11 mouse cellular contexts compared by ENCODE assay signal in genomic region chr7:80653077-80653476, GRCm38 (mm10). TPM values are rescaled to one million over a fixed set of nuclear protein-coding genes. Genes with fewer than 3 reads are reported as not detected.
DNase-seq lines count a peak whose midpoint lies in the region; ATAC-seq and TF ChIP-seq lines count a peak whose summit lies in the region.
"Had no signal": no experiment of that assay in that cellular context is flagged by ENCODE, and none has a peak within 500 bp of the region (broad histone marks: within the 10 kb centered on the region; RNA-seq: fewer than 3 reads in every experiment).

No protein-coding gene starts in this region.

- no peaks in the 10 kb centered on the region for H3K36me3 ChIP-seq in lung, embryonic 14.5 days (ENCODE audit: insufficient read depth)
- no peaks in the 10 kb centered on the region for H3K36me3 ChIP-seq in forebrain, embryonic 13.5 days (ENCODE audit: poor library complexity, severe bottlenecking)
- no peaks in the 10 kb centered on the region for H3K36me3 ChIP-seq in midbrain, embryonic 14.5 days (ENCODE audit: control insufficient read depth, insufficient read depth, low read length)

- H3K4me2 ChIP-seq in lung, embryonic 14.5 days, result no peak overlapping the region
- no peak overlapping the region for H3K4me2 ChIP-seq in forebrain, embryonic 13.5 days
- H3K4me2 ChIP-seq in midbrain, embryonic 14.5 days (ENCODE audit: low read length), result no peak overlapping the region

- no peak overlapping the region for H3K4me3 ChIP-seq in lung, embryonic 14.5 days (ENCODE audit: low read depth, low read length)
- H3K4me3 ChIP-seq in forebrain, embryonic 13.5 days, result no peak overlapping the region
- no peak overlapping the region for H3K4me3 ChIP-seq in midbrain, embryonic 14.5 days (replicated peaks; ENCODE audit: low read depth, low read length)

- WGBS in lung, embryonic 14.5 days, result 67% methylated on average over 10 of the region's 10 CpGs
- WGBS in forebrain, embryonic 13.5 days, result 47% methylated on average over 10 of the region's 10 CpGs
- WGBS in midbrain, embryonic 14.5 days, result 25% methylated on average over 10 of the region's 10 CpGs

- no peak for ATAC-seq in lung, embryonic 14.5 days (ENCODE audit: insufficient read depth)
- no peak for ATAC-seq in forebrain, embryonic 13.5 days
- no peak for ATAC-seq in midbrain, embryonic 14.5 days (ENCODE audit: low FRiP score, low TSS enrichment)
- ATAC-seq: inflammation-experienced regulatory T-cells, adult 6 months had no signal

- H3K27ac ChIP-seq in lung, embryonic 14.5 days (ENCODE audit: low read depth), result peak overlapping the region; percentile 63
- peak overlapping the region; percentile 59 for H3K27ac ChIP-seq in forebrain, embryonic 13.5 days
- peak overlapping the region; percentile 60 for H3K27ac ChIP-seq in midbrain, embryonic 14.5 days (replicated peaks; ENCODE audit: low read depth, low read length)
- H3K27ac ChIP-seq: liver, embryonic 14.5 days had no signal

- no peak overlapping the region for H3K9ac ChIP-seq in lung, embryonic 14.5 days
- no peak overlapping the region for H3K9ac ChIP-seq in forebrain, embryonic 13.5 days
- no peak overlapping the region for H3K9ac ChIP-seq in midbrain, embryonic 14.5 days (replicated peaks; ENCODE audit: low read length)
- H3K9ac ChIP-seq: liver, embryonic 14.5 days had no signal

- no peaks in the 10 kb centered on the region for H3K9me3 ChIP-seq in lung, embryonic 14.5 days (ENCODE audit: low read depth, low read length)
- H3K9me3 ChIP-seq in forebrain, embryonic 13.5 days (replicated peaks), result no peaks in the 10 kb centered on the region
- H3K9me3 ChIP-seq in midbrain, embryonic 14.5 days (ENCODE audit: control insufficient read depth, low read length), result no peaks in the 10 kb centered on the region

- H3K4me1 ChIP-seq in lung, embryonic 14.5 days (ENCODE audit: insufficient read depth), result peaks cover 15% of the 10 kb centered on the region
- peaks cover 52% of the 10 kb centered on the region for H3K4me1 ChIP-seq in forebrain, embryonic 13.5 days
- peaks cover 28% of the 10 kb centered on the region for H3K4me1 ChIP-seq in midbrain, embryonic 14.5 days (ENCODE audit: control insufficient read depth, insufficient read depth, low read length)

- peak; percentile 72 for DNase-seq in adrenal gland, adult 2 months
- DNase-seq in adrenal gland, adult 18-20 months (ENCODE audit: low spot score in 2 of 2), result no peak
- DNase-seq in lung, embryonic 14.5 days, result peak; percentile 32
- DNase-seq in lung, postnatal 10 days, result no peak
- peak; percentile 51 for DNase-seq in midbrain, embryonic 14.5 days
- no peak for DNase-seq in gastrocnemius, postnatal 4 days (ENCODE audit: low spot score in 2 of 2)
- DNase-seq in urinary bladder, postnatal 25 days (ENCODE audit: low spot score), result no peak
- DNase-seq: right cerebral cortex, adult 18-20 months had no signal

- H3K27me3 ChIP-seq in lung, embryonic 14.5 days (ENCODE audit: insufficient read depth, low read length), result no peaks in the 10 kb centered on the region
- H3K27me3 ChIP-seq in forebrain, embryonic 13.5 days, result no peaks in the 10 kb centered on the region
- H3K27me3 ChIP-seq in midbrain, embryonic 14.5 days (ENCODE audit: control insufficient read depth, insufficient read depth, low read length), result no peaks in the 10 kb centered on the region

- no peak for TF ChIP-seq CTCF in lung, embryonic 14.5 days (IDR thresholded peaks at IDR 0.05; ENCODE audit: low read depth)

RNA-seq across cellular contexts. Expression of gene Crtc3, which starts 35.6 kb away (rescaled TPM):
- total RNA-seq in adrenal gland, adult 2 months (2021), result 10 to 100 TPM; 27.1 to 27.7 TPM
- 39.7 and 50.3 TPM in 2 replicates for polyA plus RNA-seq in adrenal gland, adult 2 months (2012; rRNA removed)
- 10 to 100 TPM; 20.5 to 24.9 TPM for total RNA-seq in adrenal gland, adult 18-20 months (2021)
- polyA plus RNA-seq in lung, embryonic 14.5 days (2014; fragmentation: Nextera tagmentation; extraction: Ambion mirVana), result 27.5 and 28.0 TPM in 2 replicates
- polyA plus RNA-seq in forebrain, embryonic 13.5 days (2015; fragmentation: Nextera tagmentation; extraction: Ambion mirVana), result 10.3 and 11.5 TPM in 2 replicates
- polyA plus RNA-seq in midbrain, embryonic 14.5 days (2014; fragmentation: Nextera tagmentation; extraction: Ambion mirVana), result 11.7 and 14.0 TPM in 2 replicates
- total RNA-seq in gastrocnemius, postnatal 4 days (2021), result 10 to 100 TPM; 28.7 to 32.1 TPM

Comparison
In these comparisons a context has a peak if more than half of its experiments do, and no peak if none do; other contexts are left out.
1. DNase-seq: peak in adrenal gland, adult 2 months (single experiment), lung, embryonic 14.5 days (single experiment) and midbrain, embryonic 14.5 days (single experiment); none in adrenal gland, adult 18-20 months (0 of 2), lung, postnatal 10 days (single experiment), gastrocnemius, postnatal 4 days (0 of 2) and urinary bladder, postnatal 25 days (single experiment).
2. Peak in every context shown above with its lines, with median percentiles within 50 percentile points of each other: H3K27ac ChIP-seq.